Mouse (Mus musculus): ENCODE measurements around the gene Tenm4. TPM values are rescaled to one million over a fixed set of nuclear protein-coding genes. Genes with fewer than 3 reads are reported as not detected.

Tenm4 gene
- polyA plus RNA-seq, 1 experiment from 2014 or later: 31.5 TPM

- Histone ChIP-seq H3K4me3 (no peak overlapping the region), H3K9me3 (no peaks in the 10 kb centered on the region), H3K4me1 (0 out of 2 replicates have a peak, but pooled peaks cover 4% of the 10 kb centered on the region), H3K36me3 (replicated peaks) (no peaks in the 10 kb centered on the region), H3K27me3 (replicated peaks; ENCODE audit: low read depth, poor library complexity, severe bottlenecking) (no peaks in the 10 kb centered on the region), H3K27ac (replicated peaks) (no peak overlapping the region)
- no peak for DNase-seq (ENCODE audit: low spot score)
These were observed 269.2 kb downstream of the Tenm4 start for GRCm38 (mm10) chr7:96440161-96440707.

DNA sequence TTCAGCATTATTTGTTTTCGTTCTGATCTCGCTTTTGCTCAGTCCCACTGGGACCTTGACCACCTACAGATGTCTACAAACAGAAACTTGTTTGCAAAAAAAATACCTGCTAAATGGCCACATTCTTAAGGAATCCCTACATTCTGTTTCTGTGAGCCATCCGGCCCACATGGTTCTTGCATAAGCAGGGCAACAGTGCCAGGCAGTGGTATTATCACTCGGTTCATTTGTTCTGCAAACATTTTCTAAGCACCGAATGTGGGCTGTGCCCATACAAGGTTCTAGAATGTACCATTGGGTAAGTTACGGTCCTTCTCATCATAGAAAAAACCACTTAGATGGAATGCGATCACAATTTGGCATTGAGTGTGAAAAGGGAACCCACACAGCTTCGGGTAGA lies 274.7 kb downstream of the Tenm4 start:
- H3K36me3 ChIP-seq (replicated peaks): no peaks in the 10 kb centered on the region
- no peak for DNase-seq (ENCODE audit: low spot score)
- H3K9me3 ChIP-seq: no peaks in the 10 kb centered on the region
- 87% methylated on average over 8 of the region's 8 CpGs for WGBS
- H3K4me3 ChIP-seq: no peak overlapping the region
- H3K27ac ChIP-seq (replicated peaks): no peak overlapping the region
- H3K4me1 ChIP-seq: peaks cover 12% of the 10 kb centered on the region
- no peaks in the 10 kb centered on the region for H3K27me3 ChIP-seq (replicated peaks; ENCODE audit: low read depth, poor library complexity, severe bottlenecking)

DNA sequence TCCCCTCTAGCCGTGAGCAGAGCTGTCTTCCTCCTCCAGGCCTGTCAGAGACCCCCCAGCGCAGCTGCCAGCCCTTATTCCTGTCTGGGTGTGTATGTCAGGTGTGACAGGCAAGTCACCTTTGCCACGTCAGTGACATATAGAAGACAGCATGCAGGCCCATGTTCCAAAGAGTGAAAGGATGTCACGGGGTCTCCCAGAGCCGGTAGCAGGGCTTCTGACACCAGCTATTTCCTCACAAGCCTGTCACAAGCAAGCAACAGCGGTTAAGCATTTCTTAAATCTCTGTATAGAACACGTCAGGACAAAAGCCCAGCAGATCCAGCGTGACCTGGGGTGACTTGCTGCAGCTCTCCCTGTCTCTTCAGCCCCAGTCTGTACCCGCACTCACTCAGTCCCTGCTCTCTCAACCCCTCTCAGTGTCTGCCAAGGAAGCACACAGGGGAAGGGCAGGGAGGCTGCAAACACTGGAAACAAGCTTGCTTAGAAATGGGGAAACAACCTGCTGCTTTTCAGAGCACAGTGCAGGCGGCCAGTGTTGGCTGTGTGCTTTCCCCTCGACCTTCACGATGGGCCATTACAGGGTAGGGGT lies 276.9 kb downstream of the Tenm4 start:
- WGBS: 72% methylated on average over 12 of the region's 12 CpGs
- H3K27ac ChIP-seq (replicated peaks): peak overlapping the region; percentile 26; the same call in 1 of the 2 replicates

GRCm38 (mm10) chr7:96455957-96456356 lies 284.9 kb downstream of the Tenm4 start:
- WGBS: 49% methylated on average over 2 of the region's 2 CpGs
- H3K9me3 ChIP-seq: no peaks in the 10 kb centered on the region
- H3K4me1 ChIP-seq: peaks cover 25% of the 10 kb centered on the region
- no peaks in the 10 kb centered on the region for H3K27me3 ChIP-seq (replicated peaks; ENCODE audit: low read depth, poor library complexity, severe bottlenecking)
- H3K36me3 ChIP-seq (replicated peaks): no peaks in the 10 kb centered on the region
- no peak overlapping the region for H3K4me3 ChIP-seq
- no peak overlapping the region for H3K27ac ChIP-seq (replicated peaks)
- DNase-seq (ENCODE audit: low spot score): no peak

More for the DNA sequence above, 276.9 kb downstream of the Tenm4 start:
- Histone ChIP-seq H3K4me3 (no peak overlapping the region), H3K36me3 (replicated peaks) (no peaks in the 10 kb centered on the region), H3K9me3 (no peaks in the 10 kb centered on the region), H3K4me1 (peaks cover 22% of the 10 kb centered on the region), H3K27me3 (replicated peaks; ENCODE audit: low read depth, poor library complexity, severe bottlenecking) (no peaks in the 10 kb centered on the region)
- no peak for DNase-seq (ENCODE audit: low spot score)

- DNase-seq (ENCODE audit: low spot score): no peak
- Histone ChIP-seq H3K4me1 (peaks cover 25% of the 10 kb centered on the region), H3K27ac (replicated peaks) (no peak overlapping the region), H3K27me3 (replicated peaks; ENCODE audit: low read depth, poor library complexity, severe bottlenecking) (no peaks in the 10 kb centered on the region), H3K36me3 (replicated peaks) (no peaks in the 10 kb centered on the region), H3K9me3 (no peaks in the 10 kb centered on the region), H3K4me3 (no peak overlapping the region)
- 67% methylated on average over 2 of the region's 2 CpGs for WGBS
These were observed 285.6 kb downstream of the Tenm4 start for GRCm38 (mm10) chr7:96456618-96457017.

GRCm38 (mm10) chr7:96457891-96458290 lies 286.8 kb downstream of the Tenm4 start:
- Histone ChIP-seq H3K27ac (replicated peaks) (no peak overlapping the region), H3K36me3 (replicated peaks) (no peaks in the 10 kb centered on the region), H3K27me3 (replicated peaks; ENCODE audit: low read depth, poor library complexity, severe bottlenecking) (no peaks in the 10 kb centered on the region), H3K4me3 (no peak overlapping the region), H3K4me1 (peaks cover 15% of the 10 kb centered on the region), H3K9me3 (no peaks in the 10 kb centered on the region)
- DNase-seq (ENCODE audit: low spot score): no peak
- 80% methylated on average over 2 of the region's 2 CpGs for WGBS

DNA sequence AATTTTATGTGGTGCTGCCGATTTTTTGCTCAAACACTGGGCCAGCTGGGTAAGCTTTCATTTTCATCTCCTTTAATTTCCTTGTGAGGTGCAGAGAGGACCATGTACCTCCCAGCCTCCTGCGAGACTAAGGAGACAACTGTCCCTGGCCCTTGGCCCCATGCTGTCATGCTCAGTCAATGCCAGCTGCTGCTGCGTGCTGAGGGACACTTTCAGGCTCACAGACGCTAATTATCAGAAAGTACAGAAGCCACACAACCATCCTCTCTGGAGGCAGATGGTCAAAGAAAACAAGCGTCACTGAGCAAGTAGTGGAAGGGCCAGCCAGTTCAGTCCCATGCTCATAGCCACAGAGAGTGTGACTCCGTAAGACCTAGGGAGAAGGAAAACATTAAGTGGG lies 287.9 kb downstream of the Tenm4 start:
- H3K4me1 ChIP-seq: peaks cover 15% of the 10 kb centered on the region
- no peaks in the 10 kb centered on the region for H3K27me3 ChIP-seq (replicated peaks; ENCODE audit: low read depth, poor library complexity, severe bottlenecking)
- H3K27ac ChIP-seq (replicated peaks): no peak overlapping the region
- WGBS: 76% methylated on average over 6 of the region's 6 CpGs
- H3K4me3 ChIP-seq: no peak overlapping the region
- no peak for DNase-seq (ENCODE audit: low spot score)
- no peaks in the 10 kb centered on the region for H3K9me3 ChIP-seq
- H3K36me3 ChIP-seq (replicated peaks): no peaks in the 10 kb centered on the region

- WGBS: 89% methylated on average over 3 of the region's 3 CpGs
- Histone ChIP-seq H3K27ac (replicated peaks) (no peak overlapping the region), H3K27me3 (replicated peaks; ENCODE audit: low read depth, poor library complexity, severe bottlenecking) (no peaks in the 10 kb centered on the region), H3K9me3 (no peaks in the 10 kb centered on the region), H3K36me3 (replicated peaks) (no peaks in the 10 kb centered on the region), H3K4me1 (no peaks in the 10 kb centered on the region), H3K4me3 (no peak overlapping the region)
- no peak for DNase-seq (ENCODE audit: low spot score)
These were observed 295.7 kb downstream of the Tenm4 start for GRCm38 (mm10) chr7:96466761-96467160.

- WGBS: 88% methylated on average over 6 of the region's 6 CpGs
These were observed 299.8 kb downstream of the Tenm4 start for GRCm38 (mm10) chr7:96470821-96471220.

DNA sequence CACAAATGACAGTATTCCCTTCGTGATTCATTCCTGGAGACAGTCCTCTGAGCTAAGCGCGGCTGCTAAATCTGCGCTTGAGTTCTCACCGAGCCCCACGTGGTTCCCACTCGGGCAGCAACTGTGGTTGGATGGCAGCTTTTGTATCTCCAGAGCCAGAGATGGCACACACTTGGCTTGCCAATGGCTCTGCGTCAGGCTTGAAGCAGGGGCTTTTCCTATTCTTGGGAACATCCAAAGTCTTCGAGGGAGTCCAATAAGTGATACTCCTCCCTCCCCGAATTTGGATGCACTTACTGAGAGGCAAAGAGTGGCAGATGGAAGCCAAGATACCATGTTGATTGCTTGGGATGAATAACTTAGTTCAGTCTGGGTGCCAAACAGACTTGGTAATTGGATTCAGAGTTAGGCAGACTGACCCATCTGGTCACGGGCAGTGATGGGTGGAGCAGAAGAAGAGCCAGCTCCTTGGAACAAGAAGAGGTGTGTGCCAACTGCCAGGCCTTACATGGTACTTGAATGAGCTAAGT lies 303.6 kb downstream of the Tenm4 start:
- H3K4me3 ChIP-seq: no peak overlapping the region
- H3K9me3 ChIP-seq: no peaks in the 10 kb centered on the region
- H3K36me3 ChIP-seq (replicated peaks): no peaks in the 10 kb centered on the region
- no peaks in the 10 kb centered on the region for H3K27me3 ChIP-seq (replicated peaks; ENCODE audit: low read depth, poor library complexity, severe bottlenecking)
- peaks cover 7% of the 10 kb centered on the region; the same call in 1 of the 2 replicates for H3K4me1 ChIP-seq
- no peak for DNase-seq (ENCODE audit: low spot score)
- WGBS: 91% methylated on average over 11 of the region's 11 CpGs
- no peak overlapping the region for H3K27ac ChIP-seq (replicated peaks)

More at GRCm38 (mm10) chr7:96470821-96471220, 299.8 kb downstream of the Tenm4 start:
- H3K27me3 ChIP-seq (replicated peaks; ENCODE audit: low read depth, poor library complexity, severe bottlenecking): no peaks in the 10 kb centered on the region
- no peaks in the 10 kb centered on the region for H3K36me3 ChIP-seq (replicated peaks)
- H3K4me3 ChIP-seq: no peak overlapping the region
- H3K9me3 ChIP-seq: no peaks in the 10 kb centered on the region
- H3K27ac ChIP-seq (replicated peaks): no peak overlapping the region
- no peaks in the 10 kb centered on the region for H3K4me1 ChIP-seq
- DNase-seq (ENCODE audit: low spot score): no peak

DNA sequence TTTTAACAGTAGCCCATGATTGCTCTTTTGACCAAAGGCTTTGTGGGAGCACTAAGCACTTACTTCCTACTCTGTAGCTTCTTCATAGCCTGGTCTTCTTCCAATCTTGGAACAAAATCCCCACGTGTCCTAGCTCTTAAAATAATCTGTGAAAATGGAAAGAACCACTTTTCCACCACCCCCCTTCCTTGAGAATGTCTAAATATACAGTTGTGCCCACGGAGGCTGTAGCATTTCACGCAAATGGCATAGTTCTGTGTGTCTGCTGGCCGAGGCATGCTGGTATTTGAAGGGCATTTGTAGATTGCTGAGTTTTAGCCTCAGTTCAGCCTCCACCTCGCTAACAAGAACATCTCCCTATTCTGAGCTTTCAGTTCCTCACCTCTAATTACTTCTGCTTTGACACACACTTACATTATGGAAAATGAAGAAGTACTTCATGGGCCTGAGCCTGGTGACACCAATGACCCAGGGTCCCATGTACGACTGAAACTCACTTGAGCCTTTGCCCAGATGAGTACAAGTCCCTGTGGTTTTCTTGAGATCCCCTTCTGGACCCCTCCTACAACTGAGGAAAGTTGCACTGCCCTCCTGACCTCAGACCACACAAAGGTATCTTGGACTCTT lies 306.1 kb downstream of the Tenm4 start:
- DNase-seq (ENCODE audit: low spot score): no peak
- Histone ChIP-seq H3K4me3 (no peak overlapping the region), H3K9me3 (no peaks in the 10 kb centered on the region), H3K4me1 (peaks cover 7% of the 10 kb centered on the region; the same call in 1 of the 2 replicates), H3K27me3 (replicated peaks; ENCODE audit: low read depth, poor library complexity, severe bottlenecking) (no peaks in the 10 kb centered on the region), H3K36me3 (replicated peaks) (no peaks in the 10 kb centered on the region), H3K27ac (replicated peaks) (no peak overlapping the region)
- WGBS: 87% methylated on average over 6 of the region's 6 CpGs

- H3K4me3 ChIP-seq: no peak overlapping the region
- no peaks in the 10 kb centered on the region for H3K36me3 ChIP-seq (replicated peaks)
- 71% methylated on average over 6 of the region's 6 CpGs for WGBS
- peaks cover 20% of the 10 kb centered on the region for H3K4me1 ChIP-seq
- DNase-seq (ENCODE audit: low spot score): no peak
- no peaks in the 10 kb centered on the region for H3K27me3 ChIP-seq (replicated peaks; ENCODE audit: low read depth, poor library complexity, severe bottlenecking)
- no peaks in the 10 kb centered on the region for H3K9me3 ChIP-seq
- H3K27ac ChIP-seq (replicated peaks): no peak overlapping the region
These were observed 308.1 kb downstream of the Tenm4 start for GRCm38 (mm10) chr7:96479139-96479538.
